Mouse (Mus musculus) neural tube, embryonic 13.5 days (tissue): Measurements from ENCODE around the gene Pepd. TPM values are rescaled to one million over a fixed set of nuclear protein-coding genes. Genes with fewer than 3 reads are reported as not detected.

Experiments used
- ATAC-seq: fragments of 200-750 bp; cut with Nextera tagmentation; 2 replicates; pipeline ENCODE4 v1.8.0; 2017; ENCODE audit warnings: low read depth, mild to moderate bottlenecking, moderate TSS enrichment, moderate library complexity
- H3K27ac ChIP-seq: fragments of 300-500 bp; sonication (generic); replicated peaks from 2 replicates; pipeline ENCODE4 v1.5.1; 2015; ENCODE audit warnings: moderate library complexity, mild to moderate bottlenecking, inconsistent platforms
- H3K27me3 ChIP-seq: fragments of 300-500 bp; sonication (generic); 2 replicates; pipeline ENCODE4 v1.6.1; 2015; ENCODE audit warnings: mild to moderate bottlenecking, inconsistent platforms
- H3K36me3 ChIP-seq: fragments of 300-500 bp; sonication (generic); 2 replicates; pipeline ENCODE4 v1.6.1; 2015; ENCODE audit warnings: mild to moderate bottlenecking, inconsistent platforms
- H3K4me1 ChIP-seq: fragments of 300-500 bp; sonication (generic); replicated peaks from 2 replicates; pipeline ENCODE4 v1.6.1; 2015; ENCODE audit warnings: inconsistent platforms
- H3K4me2 ChIP-seq: fragments of 300-500 bp; sonication (generic); 2 replicates; pipeline ENCODE4 v1.6.1; 2015; ENCODE audit warnings: inconsistent platforms, mild to moderate bottlenecking, moderate library complexity
- H3K4me3 ChIP-seq: fragments of 300-500 bp; sonication (generic); 2 replicates; pipeline ENCODE4 v1.5.1; 2015; ENCODE audit warnings: mild to moderate bottlenecking, inconsistent platforms
- H3K9ac ChIP-seq: fragments of 300-500 bp; sonication (generic); 2 replicates; pipeline ENCODE4 v1.6.1; 2015; ENCODE audit warnings: moderate library complexity, mild to moderate bottlenecking, inconsistent platforms
- H3K9me3 ChIP-seq: fragments of 300-500 bp; sonication (generic); 2 replicates; pipeline ENCODE4 v1.6.1; 2016; ENCODE audit warnings: inconsistent platforms
- WGBS: fragments of 180-500 bp; shearing (Covaris S2); methylation state at CpG from one replicate; pipeline ENCODE4 v1.1.7; 2015; 5-methylcytosine and 5-hydroxymethylcytosine counted together
- polyA plus RNA-seq: library from polyadenylated mRNA; unstranded; fragments of >200 nt; fragmentation: Nextera tagmentation; extraction: Ambion mirVana; gene quantifications from 2 replicates; pipeline ENCODE4 v1.2.1, GENCODE M21; 2015

Gene Pepd
- polyA plus RNA-seq, 1 experiment from 2014 or later, result 64.8 TPM

GRCm38 (mm10) chr7:34938636-34939261, 26.6 kb downstream of the Pepd start:
- 20% methylated on average over 7 of the region's 7 CpGs for WGBS
- no peak overlapping the region for H3K4me2 ChIP-seq
- H3K27me3 ChIP-seq, result no peaks in the 10 kb centered on the region
- no peak overlapping the region for H3K9ac ChIP-seq
- peak overlapping the region; percentile 93 for H3K27ac ChIP-seq
- peaks cover 52% of the 10 kb centered on the region for H3K4me1 ChIP-seq
- ATAC-seq, result 0 out of 2 replicates have a peak, but pooled peaks have one; percentile 27
- no peak overlapping the region for H3K4me3 ChIP-seq
- H3K9me3 ChIP-seq, result no peaks in the 10 kb centered on the region
- peaks cover 17% of the 10 kb centered on the region for H3K36me3 ChIP-seq

- H3K4me2 ChIP-seq, result no peak overlapping the region
- peaks cover 18% of the 10 kb centered on the region for H3K36me3 ChIP-seq
- WGBS, result 10% methylated on average over 14 of the region's 14 CpGs
- no peaks in the 10 kb centered on the region for H3K27me3 ChIP-seq
- peak overlapping the region; percentile 93 for H3K27ac ChIP-seq
- peaks cover 52% of the 10 kb centered on the region for H3K4me1 ChIP-seq
- 0 out of 2 replicates have a peak overlapping the region, but pooled peaks have one; percentile 49 for H3K9ac ChIP-seq
- no peaks in the 10 kb centered on the region for H3K9me3 ChIP-seq
- ATAC-seq, result peak; percentile 69
- no peak overlapping the region for H3K4me3 ChIP-seq
These were observed 27.2 kb downstream of the Pepd start for GRCm38 (mm10) chr7:34939262-34939951.

- Histone ChIP-seq H3K9ac (0 out of 2 replicates have a peak overlapping the region, but pooled peaks have one; percentile 6), H3K9me3 (no peaks in the 10 kb centered on the region), H3K27ac (peak overlapping the region; percentile 93), H3K36me3 (peaks cover 18% of the 10 kb centered on the region), H3K4me1 (peaks cover 50% of the 10 kb centered on the region), H3K4me3 (no peak overlapping the region), H3K27me3 (no peaks in the 10 kb centered on the region), H3K4me2 (no peak overlapping the region)
- peak; percentile 60 for ATAC-seq
- WGBS, result 8% methylated on average over 7 of the region's 7 CpGs
These were observed 27.8 kb downstream of the Pepd start for GRCm38 (mm10) chr7:34939952-34940312.

GRCm38 (mm10) chr7:34943581-34944123, 31.5 kb downstream of the Pepd start:
- Histone ChIP-seq H3K36me3 (0 out of 2 replicates have a peak, but pooled peaks cover 10% of the 10 kb centered on the region), H3K27me3 (no peaks in the 10 kb centered on the region), H3K4me2 (no peak overlapping the region), H3K27ac (no peak overlapping the region), H3K9ac (no peak overlapping the region), H3K4me1 (peaks cover 46% of the 10 kb centered on the region), H3K9me3 (no peaks in the 10 kb centered on the region), H3K4me3 (no peak overlapping the region)
- WGBS, result 84% methylated on average over 4 of the region's 4 CpGs
- no peak for ATAC-seq

GRCm38 (mm10) chr7:34946269-34946925, 34.2 kb downstream of the Pepd start:
- peaks cover 18% of the 10 kb centered on the region for H3K4me1 ChIP-seq
- H3K9ac ChIP-seq, result no peak overlapping the region
- H3K36me3 ChIP-seq, result 0 out of 2 replicates have a peak, but pooled peaks cover 10% of the 10 kb centered on the region
- H3K27me3 ChIP-seq, result no peaks in the 10 kb centered on the region
- ATAC-seq, result no peak
- H3K27ac ChIP-seq, result peak overlapping the region; percentile 39
- H3K4me2 ChIP-seq, result no peak overlapping the region
- WGBS, result 42% methylated on average over 7 of the region's 7 CpGs
- no peak overlapping the region for H3K4me3 ChIP-seq
- H3K9me3 ChIP-seq, result no peaks in the 10 kb centered on the region

GRCm38 (mm10) chr7:34954548-34954947, 42.4 kb downstream of the Pepd start:
- 86% methylated on average over 9 of the region's 9 CpGs for WGBS
- peak overlapping the region; percentile 42; the same call in 1 of the 2 replicates for H3K27ac ChIP-seq
- H3K9me3 ChIP-seq, result no peaks in the 10 kb centered on the region
- no peak overlapping the region for H3K9ac ChIP-seq
- no peak for ATAC-seq
- H3K4me1 ChIP-seq, result peaks cover 25% of the 10 kb centered on the region
- H3K4me3 ChIP-seq, result no peak overlapping the region
- 0 out of 2 replicates have a peak, but pooled peaks cover 3% of the 10 kb centered on the region for H3K36me3 ChIP-seq
- no peak overlapping the region for H3K4me2 ChIP-seq
- no peaks in the 10 kb centered on the region for H3K27me3 ChIP-seq

- Histone ChIP-seq H3K4me2 (no peak overlapping the region), H3K36me3 (0 out of 2 replicates have a peak, but pooled peaks cover 3% of the 10 kb centered on the region), H3K9ac (no peak overlapping the region), H3K9me3 (no peaks in the 10 kb centered on the region), H3K27ac (0 out of 2 replicates have a peak overlapping the region, but pooled peaks have one; percentile 42), H3K27me3 (no peaks in the 10 kb centered on the region), H3K4me1 (peaks cover 25% of the 10 kb centered on the region), H3K4me3 (no peak overlapping the region)
- no peak for ATAC-seq
- 59% methylated on average over 3 of the region's 3 CpGs for WGBS
These were observed 43.1 kb downstream of the Pepd start for GRCm38 (mm10) chr7:34955295-34955694.

GRCm38 (mm10) chr7:34957138-34957537, 45.0 kb downstream of the Pepd start:
- no peaks in the 10 kb centered on the region for H3K9me3 ChIP-seq
- no peaks in the 10 kb centered on the region for H3K27me3 ChIP-seq
- no peak for ATAC-seq
- H3K4me2 ChIP-seq, result no peak overlapping the region
- 0 out of 2 replicates have a peak, but pooled peaks cover 3% of the 10 kb centered on the region for H3K36me3 ChIP-seq
- H3K4me1 ChIP-seq, result peaks cover 25% of the 10 kb centered on the region
- H3K4me3 ChIP-seq, result no peak overlapping the region
- no peak overlapping the region for H3K9ac ChIP-seq
- no peak overlapping the region; the same call in none of the 2 replicates for H3K27ac ChIP-seq
- WGBS, result 76% methylated on average over 8 of the region's 8 CpGs

GRCm38 (mm10) chr7:34963889-34964645, 51.9 kb downstream of the Pepd start:
- no peaks in the 10 kb centered on the region for H3K27me3 ChIP-seq
- no peak overlapping the region for H3K4me2 ChIP-seq
- no peaks in the 10 kb centered on the region for H3K9me3 ChIP-seq
- peaks cover 11% of the 10 kb centered on the region for H3K4me1 ChIP-seq
- H3K27ac ChIP-seq, result peak overlapping the region; percentile 13; the same call in 1 of the 2 replicates
- H3K4me3 ChIP-seq, result no peak overlapping the region
- H3K36me3 ChIP-seq, result no peaks in the 10 kb centered on the region
- H3K9ac ChIP-seq, result no peak overlapping the region
- ATAC-seq, result no peak
- 77% methylated on average over 11 of the region's 11 CpGs for WGBS

- Histone ChIP-seq H3K27ac (no peak overlapping the region), H3K36me3 (peaks cover 12% of the 10 kb centered on the region; the same call in 1 of the 2 replicates), H3K9ac (no peak overlapping the region), H3K4me2 (no peak overlapping the region), H3K9me3 (no peaks in the 10 kb centered on the region), H3K4me1 (peaks cover 24% of the 10 kb centered on the region), H3K27me3 (no peaks in the 10 kb centered on the region), H3K4me3 (no peak overlapping the region)
- WGBS, result 77% methylated on average over 3 of the region's 3 CpGs
- ATAC-seq, result no peak
These were observed 55.2 kb downstream of the Pepd start for GRCm38 (mm10) chr7:34967362-34967761.

GRCm38 (mm10) chr7:34968749-34969433, 56.7 kb downstream of the Pepd start:
- H3K9me3 ChIP-seq, result no peaks in the 10 kb centered on the region
- H3K4me3 ChIP-seq, result no peak overlapping the region
- 67% methylated on average over 3 of the region's 3 CpGs for WGBS
- no peaks in the 10 kb centered on the region for H3K27me3 ChIP-seq
- H3K4me1 ChIP-seq, result peaks cover 33% of the 10 kb centered on the region
- ATAC-seq, result no peak
- H3K9ac ChIP-seq, result no peak overlapping the region
- H3K36me3 ChIP-seq, result peaks cover 12% of the 10 kb centered on the region; the same call in 1 of the 2 replicates
- no peak overlapping the region for H3K27ac ChIP-seq
- no peak overlapping the region for H3K4me2 ChIP-seq
